Mouse (Mus musculus) layer of hippocampus, adult 11-12 months (tissue): Measurements from ENCODE around the gene Casp2.

Experiments used
- DNase-seq: peaks from one replicate; pipeline ENCODE4 v3.0.0; 2022; ENCODE audit warnings: low spot score

The Casp2 gene

GRCm38 (mm10) chr6:42282865-42283528, 18.2 kb downstream of the Casp2 start:
- no peak for DNase-seq

- no peak for DNase-seq
Observed at GRCm38 (mm10) chr6:42286448-42286847, 21.7 kb downstream of the Casp2 start, which contains the start of gene Clcn1. Clcn1 (plus strand) TSS chr6:42286685.

GRCm38 (mm10) chr6:42287562-42287961, 22.8 kb downstream of the Casp2 start:
- no peak for DNase-seq

DNA sequence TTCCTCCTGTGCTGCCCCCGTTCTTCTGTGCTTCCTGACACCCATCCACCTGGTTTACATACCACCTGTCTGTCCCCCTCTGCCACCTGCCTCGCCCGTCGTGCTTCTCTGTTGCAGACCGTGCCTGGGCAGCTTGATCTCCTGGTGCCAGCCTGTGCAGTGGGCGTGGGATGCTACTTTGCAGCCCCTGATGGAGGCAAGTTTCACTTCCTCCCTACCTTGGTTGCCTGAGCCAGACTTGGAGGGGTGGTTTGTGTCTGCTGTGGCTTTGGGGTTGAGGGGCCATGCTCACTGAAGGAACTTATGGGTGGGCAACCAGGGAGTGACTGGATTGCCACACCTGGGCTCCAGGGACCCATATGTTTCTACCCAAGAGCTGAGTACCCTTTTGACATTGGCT, 28.5 kb downstream of the Casp2 start:
- DNase-seq, result no peak

DNA sequence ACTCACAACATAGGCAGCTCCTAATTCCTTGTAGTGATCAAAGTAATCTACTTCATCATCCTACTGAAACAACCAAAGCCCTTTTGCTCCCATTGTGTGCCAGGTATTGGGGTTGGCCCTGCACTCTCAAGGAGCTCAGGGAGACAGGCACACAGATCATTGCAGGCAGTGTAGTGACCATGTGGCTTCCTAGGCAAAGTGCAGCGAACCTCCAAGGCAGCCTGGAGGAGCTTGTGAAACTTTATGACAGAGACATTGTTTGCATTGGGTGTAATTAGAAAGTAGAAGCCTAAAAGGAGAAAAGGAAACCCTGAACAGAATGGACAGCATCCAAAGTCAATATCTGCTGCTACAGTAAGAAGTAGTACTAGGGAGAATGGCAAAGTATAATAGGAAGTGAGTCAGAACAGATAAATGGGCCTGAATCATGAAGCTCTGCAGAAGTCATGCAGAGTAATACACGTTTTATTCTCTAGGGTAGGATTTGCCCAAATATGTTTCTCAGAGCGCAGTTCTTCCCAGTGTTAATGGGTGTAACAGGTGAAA, 30.8 kb downstream of the Casp2 start:
- DNase-seq, result no peak

DNA sequence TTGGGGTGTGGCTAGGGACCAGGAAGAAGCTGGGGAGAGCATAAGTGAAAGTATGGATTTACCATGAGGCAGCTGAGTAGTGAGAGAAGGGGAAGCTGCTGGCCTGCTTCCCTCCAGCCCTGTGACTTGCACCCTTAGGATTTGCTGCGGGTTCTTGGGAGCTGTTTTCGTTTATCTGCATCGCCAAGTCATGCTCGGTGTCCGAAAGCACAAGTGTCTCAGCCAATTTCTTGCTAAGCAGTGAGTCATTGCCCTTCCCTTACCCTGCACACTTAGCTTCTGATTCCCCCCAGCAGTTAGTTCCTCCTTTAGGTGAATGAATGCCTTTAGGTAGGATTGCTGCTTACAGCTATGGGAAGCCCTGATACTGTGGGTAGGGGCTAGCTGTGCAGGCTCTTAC, 34.6 kb downstream of the Casp2 start:
- DNase-seq, result no peak

DNA sequence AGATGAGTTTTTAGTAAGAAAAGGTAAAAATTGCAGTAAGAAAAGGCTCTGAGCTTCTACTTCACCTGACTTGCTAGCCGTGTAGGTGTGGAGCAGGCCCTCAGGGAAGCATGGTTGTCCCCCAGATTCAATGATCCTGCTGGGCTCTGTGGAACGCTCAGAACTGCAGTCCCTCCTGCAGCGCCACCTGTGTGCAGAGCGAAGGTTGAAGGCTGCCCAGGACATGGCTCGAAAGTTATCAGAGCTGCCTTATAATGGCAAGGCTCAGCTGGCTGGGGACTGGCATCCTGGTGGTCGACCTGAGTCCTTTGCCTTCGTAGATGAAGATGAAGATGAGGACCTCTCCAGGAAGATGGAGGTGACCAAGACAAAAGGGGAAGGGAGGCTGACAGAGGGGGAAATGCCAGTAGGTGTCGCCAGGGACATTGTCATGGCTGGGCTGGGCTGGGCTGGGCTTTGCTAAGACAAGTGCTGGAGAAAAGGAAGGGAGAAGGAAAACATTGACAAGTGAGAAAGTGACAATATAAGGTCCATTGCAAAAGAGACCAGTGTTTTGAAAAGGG, 45.1 kb downstream of the Casp2 start:
- DNase-seq, result no peak

GRCm38 (mm10) chr6:42310427-42311053, 45.8 kb downstream of the Casp2 start:
- no peak for DNase-seq

GRCm38 (mm10) chr6:42318293-42318692, 53.5 kb downstream of the Casp2 start:
- no peak for DNase-seq

DNA sequence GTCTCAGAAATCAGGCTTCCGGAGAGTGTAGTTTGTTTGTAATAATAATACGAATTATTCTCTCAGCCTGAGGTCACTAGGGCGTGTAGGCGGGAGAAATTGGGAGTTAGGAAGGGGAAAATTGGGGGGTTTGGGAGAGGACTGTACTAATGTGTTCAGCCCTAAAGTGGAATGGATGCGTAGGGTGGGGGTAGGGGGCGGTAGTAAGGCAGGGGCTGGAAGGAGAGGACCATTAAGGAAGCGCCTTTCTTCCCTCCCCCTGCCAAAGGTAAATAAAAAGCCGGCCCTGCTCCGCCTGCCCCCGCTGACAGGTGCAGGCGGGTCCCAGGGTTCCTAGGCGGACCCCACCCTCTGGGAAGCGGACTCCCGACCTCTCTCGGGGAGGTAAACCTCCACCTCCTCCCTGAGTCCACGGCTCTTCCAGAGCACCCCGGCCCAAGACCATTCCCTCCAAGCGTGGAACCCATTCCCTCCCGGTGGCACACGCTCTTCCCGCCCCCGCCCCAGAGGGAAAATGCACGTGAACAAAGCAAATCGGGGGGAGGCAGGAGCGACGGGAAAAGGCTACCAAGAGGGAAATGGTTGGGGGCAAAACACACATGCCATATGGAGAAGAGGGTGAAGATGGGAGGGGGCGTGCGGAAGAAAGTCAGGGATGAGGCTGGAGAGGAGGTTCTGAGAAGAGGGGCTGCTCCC, 58.7 kb downstream of the Casp2 start:
- DNase-seq, result no peak

DNA sequence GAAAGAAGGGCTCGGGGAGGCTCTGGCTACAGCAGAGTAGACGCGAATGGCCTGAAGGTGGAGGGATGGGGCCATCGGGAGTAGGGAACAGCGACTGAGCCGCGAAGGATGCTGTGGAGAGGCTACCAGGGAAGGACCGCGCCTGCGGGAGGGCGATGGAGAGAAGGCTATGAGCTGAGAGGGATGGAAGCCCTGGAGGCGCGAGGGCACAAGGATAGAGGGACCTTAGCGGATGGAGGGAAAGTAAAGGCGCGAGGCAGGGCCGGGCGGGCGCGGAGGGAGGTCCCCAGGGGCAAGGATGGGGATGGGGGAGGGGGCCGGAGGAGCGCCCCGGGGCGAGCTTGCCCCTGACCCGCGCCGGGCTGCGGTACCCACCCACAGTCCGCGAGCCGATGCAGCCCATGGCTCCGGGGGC, 59.3 kb downstream of the Casp2 start:
- no peak for DNase-seq

DNA sequence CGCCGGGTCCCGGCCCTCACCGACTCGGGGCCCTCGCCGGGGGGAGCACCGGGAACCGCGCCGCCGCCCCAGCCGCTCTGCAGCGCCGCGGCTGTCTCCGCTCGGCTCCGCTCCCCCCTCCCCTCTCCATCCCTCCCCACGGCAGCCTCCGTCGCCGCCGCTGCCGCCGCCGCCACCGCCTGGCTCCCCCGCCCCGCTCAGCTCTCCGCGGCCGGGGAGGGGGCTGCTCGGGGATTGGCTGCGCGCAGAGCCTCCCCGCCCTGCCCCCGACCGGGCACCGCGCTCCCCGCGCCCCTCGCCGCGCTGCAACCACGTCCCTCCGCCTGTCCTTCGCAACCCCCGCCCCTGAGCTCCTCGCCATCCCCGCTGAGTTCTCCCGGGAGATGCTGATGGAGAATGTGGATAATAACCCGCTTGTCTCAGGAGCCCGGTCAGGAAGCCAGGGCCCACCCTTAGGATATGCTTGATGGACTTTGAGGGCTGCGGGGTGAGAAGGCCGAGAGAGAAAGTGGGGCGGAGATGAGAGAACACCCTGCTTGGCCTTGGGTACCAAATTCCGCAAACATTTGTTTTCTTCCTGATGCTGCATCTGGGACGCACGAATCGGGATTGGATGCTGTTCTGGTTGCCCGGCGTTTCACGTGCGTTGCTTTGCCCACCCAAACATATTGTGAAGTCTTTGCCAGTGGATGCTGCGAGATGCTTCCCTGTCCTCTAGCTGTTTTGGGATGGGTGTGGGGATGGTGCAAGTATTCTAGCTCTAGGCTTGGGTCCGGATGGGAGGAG, 59.9 kb downstream of the Casp2 start, which contains the start of gene Fam131b:
Fam131b (minus strand) TSS at position 162 of the 786 bp plus-strand sequence.
- DNase-seq, result peak; percentile 69

DNA sequence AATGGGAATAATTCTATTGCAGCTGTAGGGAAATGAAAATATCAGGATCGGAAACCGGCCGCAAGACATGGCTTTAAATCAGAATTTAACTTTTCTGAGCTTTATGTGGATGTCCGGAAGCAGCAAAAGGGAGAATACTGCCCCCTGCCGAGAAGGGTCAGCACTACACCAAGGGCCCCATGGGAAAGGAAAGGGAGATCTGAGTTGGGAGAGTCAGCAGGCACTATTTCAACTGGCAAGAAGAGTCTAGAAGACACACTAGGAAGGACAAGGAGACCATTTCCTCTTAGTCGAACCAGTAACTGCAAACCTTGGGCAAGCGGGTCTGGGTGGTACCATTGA, 60.5 kb downstream of the Casp2 start:
- peak; percentile 90 for DNase-seq

GRCm38 (mm10) chr6:42326509-42326908, 61.7 kb downstream of the Casp2 start:
- DNase-seq, result no peak

GRCm38 (mm10) chr6:42328757-42329156, 64.0 kb downstream of the Casp2 start:
- no peak for DNase-seq

- DNase-seq, result no peak
Observed at GRCm38 (mm10) chr6:42330216-42330615, 65.4 kb downstream of the Casp2 start.

DNA sequence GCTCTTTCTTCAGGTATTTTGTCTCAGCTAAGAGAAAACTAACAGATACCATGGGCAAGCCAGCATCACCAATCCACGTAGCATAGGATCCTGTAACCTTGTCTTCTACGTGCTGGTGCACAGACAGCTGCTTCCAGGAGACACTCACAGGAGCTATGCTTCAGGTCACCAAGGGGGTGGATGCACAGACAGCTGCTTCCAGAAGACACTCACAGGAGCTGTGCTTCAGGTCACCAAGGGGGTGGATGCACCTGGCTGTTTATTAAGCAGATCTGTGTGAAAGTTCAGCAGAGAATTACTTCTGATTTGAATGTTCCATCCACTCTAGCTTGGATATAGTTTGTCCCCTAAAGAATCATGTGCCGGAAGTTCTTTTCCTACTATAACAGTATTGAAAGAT, 66.2 kb downstream of the Casp2 start:
- DNase-seq, result no peak
